Mouse (Mus musculus): ENCODE results near the gene Vps13d.
A peak's percentile ranks its signal among the peaks of the same experiment; 100 is the strongest.

Vps13d gene

DNA sequence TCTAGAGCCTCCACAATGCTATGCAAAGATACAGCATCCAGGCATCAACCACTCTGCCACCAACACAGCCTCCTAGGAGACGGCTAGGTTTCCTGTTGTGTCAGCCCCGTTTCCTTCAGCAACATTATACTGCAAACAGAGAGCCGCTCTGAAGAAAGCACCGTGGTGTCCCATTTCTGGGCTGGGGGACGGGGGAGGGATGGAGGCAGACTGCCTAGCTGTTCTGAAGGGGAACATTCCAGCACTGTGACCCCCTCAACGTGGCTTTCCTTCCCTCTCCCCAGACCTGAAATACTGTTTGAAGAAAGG, 195.3 kb downstream of the Vps13d start:
- peak; percentile 46 for DNase-seq

DNA sequence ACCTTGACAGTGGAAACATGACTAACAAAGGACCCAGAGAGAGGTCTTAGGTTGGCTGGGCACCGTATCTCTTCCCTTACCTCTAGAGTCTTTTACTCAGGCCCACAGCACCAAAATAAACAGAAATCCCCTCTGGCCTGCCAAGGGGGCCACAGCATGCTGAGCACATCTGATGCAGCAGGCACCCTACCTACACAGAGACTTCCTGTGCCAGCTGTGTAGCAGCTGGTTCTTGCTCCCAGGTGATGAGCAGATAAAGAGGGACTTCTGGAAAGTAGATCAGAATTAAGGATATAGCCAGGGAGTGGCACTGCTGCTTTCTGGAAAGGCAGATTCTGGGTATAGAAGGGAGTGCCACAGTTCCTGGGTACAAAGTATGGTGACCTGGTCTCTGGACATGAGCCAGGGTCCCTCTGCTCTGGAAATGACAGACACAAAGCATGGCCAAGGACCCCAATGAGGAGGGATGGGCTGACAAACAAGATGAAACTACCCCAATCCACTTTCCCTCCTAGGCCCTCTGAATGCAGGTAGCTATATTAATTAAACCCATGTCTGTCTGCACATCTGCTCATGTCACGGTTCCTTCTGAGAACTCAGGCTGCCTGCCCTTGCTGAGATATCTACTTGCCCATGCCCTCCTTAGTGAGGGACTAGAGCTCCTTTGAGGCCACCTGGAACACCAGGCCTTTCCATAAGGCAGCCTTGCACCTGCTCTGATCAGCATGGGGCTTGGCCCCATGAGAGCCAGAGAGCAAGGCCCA, 195.8 kb downstream of the Vps13d start:
- no peak for DNase-seq

DNA sequence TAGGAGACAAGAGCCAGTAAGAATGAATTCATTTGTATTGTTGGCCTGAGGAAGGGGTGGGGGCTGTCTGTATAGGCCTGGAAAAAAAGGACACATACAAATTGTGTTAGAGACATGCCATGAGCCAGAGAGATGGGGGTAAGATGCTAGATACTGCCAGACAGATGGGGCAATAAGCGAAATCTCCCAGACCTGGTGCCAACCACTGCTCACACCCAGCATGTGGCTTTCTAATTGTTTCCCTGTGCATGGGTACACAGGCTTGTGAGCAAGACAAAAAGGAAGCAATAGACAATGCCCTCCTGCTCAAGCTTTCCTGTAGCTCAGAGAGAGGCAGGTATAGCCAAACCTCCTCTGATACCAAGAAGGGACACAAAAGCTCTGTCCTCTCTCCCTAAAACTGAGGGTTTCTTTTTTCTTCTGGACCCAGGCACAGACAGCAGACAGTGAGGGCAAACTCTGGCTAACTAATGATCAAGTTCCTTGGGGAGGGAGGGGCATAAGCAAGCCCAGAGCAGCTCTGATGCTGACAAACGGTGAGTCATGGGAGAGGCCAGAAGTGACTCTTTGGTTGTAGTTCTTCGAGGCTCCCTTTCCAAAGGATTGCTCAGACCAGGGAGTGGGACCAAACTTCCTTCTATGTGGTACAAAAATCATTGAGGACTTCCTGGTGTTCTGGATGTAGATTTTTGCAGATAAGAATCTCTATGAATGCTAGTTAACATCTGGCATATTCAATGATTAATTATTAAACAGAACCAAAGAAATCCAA, 196.7 kb downstream of the Vps13d start:
- no peak for DNase-seq

DNA sequence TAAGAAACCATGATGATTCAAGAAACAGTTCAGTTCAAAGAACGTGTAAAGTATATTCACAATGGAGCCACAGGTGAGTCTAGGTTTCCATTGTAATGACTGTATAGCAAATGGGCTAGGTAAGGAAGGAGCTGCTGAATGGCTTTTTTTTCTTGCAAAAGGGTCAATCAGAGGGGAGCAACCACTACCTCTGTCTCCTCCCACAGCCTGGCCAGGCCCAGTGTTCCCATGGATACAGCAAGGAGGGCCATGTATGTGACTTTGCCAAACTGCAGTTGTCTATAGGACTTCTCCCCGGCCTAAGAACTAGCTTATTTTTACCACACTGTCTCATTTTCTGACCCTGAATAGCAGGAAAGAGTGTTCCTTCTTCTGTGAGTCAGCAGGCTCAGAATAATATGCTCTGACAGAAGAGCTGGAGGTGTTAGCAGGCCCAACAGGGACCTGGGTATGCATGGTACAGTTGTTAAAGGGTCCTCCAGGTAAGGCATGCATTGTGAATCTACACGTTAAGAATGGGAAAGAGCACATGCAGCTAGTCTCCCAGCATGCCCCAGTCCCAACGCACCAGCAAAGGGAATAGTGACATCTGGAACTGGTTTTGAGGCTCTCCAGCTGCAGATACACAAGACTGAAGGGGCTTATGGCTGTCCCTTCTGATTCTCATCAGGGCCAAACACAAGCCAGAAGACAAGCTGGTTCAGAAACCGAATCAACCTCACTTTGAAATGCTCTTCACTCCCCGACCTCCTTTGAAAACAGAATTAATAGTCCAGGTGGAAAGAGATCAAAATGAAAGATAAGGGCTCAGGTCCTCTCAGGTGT, 197.6 kb downstream of the Vps13d start:
- DNase-seq = peak; percentile 47

DNA sequence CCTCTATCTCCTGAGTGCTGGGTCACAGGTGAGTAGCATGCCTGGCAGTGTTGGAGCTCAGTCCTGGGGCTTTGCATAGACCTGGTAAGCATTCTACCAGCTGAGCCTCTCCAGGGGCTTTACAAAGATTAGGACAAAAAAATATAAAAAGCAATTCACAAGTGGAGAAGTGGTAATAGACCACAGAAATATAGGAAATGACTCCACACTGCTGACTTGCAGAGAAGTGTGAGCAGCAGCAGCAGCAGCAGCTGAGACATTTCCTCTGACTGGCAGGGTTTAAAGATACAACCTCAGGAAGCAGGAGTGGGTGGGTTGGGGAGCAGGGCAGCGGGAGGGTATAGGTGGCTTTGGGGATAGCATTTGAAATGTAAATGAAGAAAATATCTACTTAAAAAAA, 199.0 kb downstream of the Vps13d start:
- DNase-seq = no peak

DNA sequence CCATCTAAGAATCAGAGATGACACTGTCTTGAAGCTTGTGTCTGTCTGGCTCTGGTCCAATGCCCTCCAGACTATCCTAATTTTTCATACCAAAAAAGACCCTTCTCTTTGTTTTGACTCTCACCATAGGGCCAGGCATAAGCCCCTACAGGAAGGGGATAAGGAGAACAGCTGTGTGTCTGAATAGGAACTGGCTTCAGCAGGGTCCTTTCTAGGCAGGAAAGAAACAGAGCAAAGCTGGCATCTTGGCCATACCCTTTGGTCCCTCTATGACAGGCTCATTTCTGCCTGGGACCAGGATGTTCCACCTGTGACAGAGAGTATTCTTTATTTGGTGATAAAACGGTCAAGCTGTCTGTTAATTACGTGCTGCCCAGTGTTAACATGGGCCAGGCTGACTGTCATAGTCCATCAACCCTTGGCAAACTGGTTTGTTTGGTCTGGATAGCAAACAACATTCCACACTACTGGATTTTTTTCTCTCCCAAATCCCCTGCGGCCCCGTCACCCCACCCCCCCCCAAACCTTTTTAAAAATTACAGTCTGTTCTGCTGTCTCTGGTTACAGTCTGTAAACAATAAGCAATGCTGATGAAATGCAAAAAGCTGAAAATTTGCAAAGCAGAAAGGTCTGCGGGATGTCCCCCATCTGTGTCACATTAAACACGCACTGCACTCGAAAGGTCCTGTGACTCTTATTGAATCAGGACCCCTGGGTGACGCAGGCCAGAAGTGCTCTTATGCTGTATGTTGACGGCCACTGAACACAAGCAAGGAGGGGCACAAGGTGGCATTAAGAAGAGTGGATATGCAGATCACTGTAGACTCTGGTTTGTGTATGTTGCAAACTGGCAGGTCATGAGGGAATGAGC, 201.5 kb downstream of the Vps13d start:
- DNase-seq = no peak

DNA sequence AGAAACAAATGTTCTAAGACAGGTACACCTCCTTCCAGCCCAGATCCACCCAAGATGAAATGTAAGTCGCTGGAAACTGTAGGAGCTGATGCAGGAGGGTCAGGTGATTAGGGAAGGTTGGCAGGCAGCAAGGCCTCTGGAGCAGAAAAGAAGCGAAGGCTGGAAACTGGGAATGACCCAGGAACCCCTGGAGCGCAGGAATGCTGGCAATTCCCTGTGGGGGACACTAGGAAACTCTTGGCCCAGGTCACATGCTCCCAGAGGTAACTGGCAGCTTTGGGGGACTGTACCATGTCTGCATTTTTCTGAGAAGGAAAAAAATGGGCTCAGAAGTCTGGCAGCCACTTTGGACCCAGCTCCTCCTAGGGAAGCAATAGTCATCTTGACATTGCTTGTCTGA, 202.4 kb downstream of the Vps13d start:
- DNase-seq = no peak

DNA sequence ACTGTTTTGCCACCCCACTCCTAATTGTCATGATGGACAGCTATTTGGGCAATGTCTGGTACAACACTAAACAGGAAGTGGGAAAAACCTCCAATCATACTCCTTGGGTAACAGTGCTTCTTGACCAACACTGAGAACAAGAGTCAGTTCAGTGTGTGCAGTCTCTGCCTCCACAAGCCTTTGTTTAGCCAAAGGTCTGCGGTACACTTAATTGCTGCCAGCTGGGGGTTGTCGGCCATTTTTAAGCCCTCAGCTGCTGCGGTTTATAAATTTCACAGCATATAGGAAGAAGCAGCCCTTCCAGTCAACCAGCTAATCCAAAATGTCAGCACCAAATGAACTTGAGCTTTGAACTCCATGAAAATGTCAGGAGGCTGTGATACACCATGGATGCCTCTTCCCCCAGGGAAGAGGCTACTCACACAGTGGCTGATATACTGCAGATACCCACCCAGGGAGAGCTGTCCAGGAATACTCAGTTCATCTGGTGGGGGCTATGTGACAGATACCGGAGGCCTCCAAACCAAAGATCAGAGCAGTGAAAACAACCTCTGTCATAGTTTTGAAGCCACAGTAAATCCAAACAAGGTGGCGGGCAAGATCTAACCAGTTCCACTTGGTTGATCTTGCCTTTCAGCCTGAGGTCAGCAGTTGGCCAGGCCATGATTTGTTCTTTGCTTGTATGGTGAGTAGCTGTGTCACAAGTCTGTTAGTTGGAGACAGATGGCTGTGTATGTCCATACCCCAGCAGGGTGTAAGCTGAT, 206.2 kb downstream of the Vps13d start:
- peak; percentile 67 for DNase-seq

DNA sequence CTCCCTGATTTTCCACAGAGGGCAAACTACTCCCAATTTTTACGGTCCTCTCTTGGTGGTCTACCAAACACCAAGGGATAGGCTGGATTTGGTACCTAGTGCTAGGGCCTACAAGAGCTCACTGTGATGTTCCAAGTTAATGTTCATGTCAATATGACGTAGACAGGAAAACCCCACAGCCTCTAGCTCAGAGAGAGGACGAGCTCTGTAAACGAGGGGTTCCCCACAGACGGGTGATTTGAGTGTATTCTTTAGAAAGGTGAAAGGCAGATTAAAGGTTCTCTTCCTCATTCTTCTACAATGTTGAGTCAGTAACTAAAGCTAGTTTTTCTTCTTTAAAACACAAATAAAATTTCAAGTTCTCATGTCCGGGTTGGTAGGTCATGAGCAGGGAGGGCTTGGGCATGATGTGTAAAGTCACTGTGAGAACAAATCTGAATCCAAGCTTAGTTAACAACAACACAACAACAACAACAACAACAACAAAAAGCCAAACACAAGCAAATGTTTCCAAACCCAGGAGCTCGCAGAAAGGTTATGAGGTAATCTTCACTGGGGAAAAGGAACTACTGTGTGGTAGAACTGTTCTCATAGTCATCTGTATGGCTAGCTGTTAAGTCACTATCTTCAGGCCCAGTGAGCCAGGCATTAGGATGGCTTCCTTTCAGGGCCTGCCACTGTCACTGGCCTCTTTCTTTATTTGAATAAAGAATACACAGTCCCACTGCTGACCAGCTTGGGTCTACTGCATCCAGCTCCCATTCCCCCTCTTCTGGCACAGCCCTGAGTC, 208.6 kb downstream of the Vps13d start:
- DNase-seq = no peak

DNA sequence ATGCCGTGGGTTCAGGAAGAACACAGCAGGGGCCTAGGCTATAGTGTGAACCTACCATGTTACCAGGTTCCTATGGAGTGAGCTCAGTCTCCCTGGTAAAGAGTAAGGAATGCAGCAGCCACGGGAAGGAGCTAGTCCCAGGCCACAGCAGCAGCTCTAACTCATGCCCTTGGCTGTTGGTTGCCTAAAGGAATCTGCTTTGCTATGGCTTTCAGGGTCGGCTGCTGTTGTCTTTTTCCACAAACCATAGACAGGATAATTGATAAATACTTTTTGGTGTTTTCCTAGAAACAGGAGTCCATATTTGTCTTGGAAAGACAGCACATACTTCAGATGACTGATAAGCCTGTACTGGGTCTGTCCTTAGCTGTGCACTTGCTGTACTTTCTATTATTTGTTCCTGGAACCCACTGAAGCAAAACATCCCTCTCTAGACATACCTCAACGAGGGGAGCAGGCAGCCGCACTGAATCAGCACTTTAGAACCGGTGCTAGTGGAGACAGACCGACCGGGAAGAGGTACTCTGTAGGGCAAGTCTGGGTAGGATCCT, 210.9 kb downstream of the Vps13d start:
- DNase-seq = no peak

DNA sequence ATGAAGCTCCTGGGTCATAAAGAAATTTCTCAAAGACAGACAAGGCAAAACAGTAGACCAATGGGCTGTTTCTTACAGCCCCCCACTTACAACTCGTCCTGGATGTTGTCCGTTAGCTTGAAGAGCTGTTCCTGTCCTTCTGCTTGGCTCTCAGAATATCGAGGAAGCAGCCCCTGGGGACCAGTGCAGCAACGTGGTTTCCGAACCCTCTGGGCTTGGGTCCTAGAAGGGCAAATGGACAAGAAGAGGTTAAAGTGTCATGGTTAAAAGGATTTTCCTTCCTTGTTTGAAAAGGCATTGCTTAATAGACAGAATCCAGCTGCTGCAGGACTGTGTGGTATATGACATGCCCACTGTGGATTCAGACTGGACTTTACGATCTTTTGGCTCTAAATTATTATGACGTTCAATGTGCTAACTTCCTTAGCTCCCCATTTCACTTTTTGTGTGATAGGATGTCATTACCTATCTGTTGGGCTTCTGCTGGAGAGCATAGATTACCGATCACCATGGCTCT, 211.5 kb downstream of the Vps13d start:
- DNase-seq = no peak

DNA sequence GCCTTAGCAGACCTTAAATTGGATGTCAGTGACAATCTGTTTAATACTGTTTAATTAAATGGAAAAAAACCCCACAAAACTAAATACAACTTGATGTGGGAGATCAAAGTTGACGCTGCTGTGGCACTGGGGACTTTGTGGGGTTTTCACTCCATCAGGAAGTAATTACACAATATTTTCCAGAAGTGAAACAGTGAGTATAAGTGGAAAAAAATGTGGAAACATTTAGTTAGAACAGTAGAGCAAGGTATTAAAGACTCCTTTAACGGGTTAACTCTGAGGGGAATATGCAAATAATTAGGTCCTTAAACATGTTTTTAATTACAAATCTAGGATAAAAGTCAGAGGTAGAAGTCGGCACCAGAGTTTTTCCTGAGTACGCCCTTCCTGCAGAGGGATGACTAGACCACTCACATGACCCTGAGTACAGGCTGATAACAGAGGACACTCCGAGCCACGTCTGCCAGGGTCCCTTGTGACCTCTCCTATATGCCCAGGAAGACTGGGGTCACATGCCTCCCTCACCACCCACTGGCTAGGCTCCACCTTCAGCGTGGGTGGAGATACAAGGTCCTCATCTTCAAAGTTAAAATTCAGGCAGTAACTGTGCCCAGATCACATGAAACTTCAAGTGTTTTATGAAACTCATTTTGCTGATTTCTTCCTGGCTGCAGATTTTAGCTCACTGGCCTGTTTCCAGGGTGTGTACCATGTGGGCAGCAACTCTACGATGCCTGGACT, 213.8 kb downstream of the Vps13d start:
- no peak for DNase-seq

DNA sequence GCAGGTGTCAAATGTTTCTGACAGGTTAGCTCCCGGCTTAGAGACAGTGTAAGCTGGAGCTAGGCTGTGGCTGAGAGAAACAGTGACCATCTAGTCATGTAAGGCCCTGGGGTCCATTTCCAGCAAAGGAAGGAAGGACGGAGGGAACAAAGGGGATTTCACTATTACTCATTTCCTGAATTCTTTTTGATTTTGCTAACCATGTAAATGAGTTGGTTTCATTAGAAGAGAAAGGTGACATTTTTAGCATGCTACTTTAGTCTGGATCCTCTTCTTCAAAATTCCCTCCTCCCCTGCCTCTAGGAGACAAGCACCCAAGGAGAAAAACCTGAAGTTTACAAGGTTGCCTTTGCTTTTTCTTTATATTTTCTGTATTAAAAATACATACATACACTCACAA, 214.7 kb downstream of the Vps13d start:
- DNase-seq = no peak

DNA sequence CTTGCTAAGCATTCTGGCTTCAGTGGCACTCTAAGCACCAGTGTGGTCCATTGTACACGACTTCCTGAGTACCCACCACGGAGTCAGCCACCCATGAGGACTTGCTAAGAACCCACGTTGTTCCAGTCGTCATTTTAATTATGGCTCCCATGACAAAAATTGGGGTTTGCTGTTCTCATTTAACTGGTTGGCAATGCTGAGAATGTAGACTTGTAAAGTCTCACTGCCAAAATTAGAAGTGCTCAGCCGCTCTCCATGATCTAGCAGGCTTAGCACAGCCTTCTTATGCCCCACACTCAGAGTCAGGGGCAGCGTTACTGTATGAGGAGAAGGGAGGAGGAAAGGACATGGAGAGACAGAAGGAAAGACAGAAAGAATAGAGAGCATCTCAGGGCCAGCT, 216.8 kb downstream of the Vps13d start:
- no peak for DNase-seq

DNA sequence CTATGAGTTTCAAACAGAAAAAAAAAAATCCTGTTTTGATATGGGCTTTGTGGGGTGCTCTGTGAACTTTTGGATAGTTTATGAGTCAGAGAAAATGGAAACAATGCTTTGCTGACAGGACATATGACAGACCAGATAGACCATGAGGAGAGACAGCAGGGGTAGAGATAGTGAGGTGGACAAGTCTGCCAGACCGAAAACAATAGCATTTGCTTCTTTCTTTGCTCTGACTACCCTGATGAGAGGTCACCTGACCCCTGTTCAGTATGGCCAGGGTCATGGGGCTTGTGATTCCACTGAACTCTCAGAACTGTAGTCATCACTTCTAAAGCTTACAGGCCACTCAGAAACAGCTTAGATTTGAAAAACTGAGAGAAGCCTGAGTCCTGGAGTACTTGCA, 217.7 kb downstream of the Vps13d start:
- no peak for DNase-seq

DNA sequence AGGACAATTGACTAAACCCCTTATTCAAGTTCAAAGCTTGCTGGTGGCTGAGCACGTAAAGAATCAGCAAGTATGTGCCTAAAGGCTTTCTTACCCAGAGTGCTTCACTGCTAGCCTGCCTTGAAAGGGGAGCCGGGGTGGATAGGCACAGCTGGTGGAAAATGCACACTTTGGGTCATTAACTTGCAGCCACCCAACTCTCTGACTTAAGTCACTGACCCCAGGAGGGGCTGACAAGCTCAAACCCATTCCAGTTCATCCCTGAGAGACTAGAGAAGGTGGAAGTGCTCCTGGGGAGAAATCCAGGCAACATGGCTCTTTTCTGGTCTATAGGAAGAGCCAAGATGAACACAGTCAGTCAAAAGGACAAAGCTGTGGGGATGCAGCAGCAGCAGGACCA, 219.3 kb downstream of the Vps13d start:
- no peak for DNase-seq

DNA sequence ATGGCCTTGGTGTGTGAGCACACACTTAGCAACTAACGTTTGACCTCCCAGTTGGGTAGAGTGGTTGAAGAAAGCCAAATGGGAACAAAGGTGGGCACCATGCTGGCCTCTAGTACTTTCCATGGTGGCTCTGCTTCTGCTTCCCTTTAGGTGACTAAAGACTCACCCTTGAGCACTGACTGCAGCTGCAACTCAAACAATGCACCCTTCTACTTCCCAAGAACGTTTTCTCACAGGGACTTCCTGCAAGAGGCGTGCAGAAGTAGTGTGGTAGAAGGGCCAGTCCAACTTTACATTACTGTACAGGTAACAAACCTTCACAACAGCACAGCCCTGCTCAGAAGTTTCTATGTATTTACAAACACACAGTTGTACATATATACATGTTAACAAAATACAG, 220.3 kb downstream of the Vps13d start:
- DNase-seq = no peak

DNA sequence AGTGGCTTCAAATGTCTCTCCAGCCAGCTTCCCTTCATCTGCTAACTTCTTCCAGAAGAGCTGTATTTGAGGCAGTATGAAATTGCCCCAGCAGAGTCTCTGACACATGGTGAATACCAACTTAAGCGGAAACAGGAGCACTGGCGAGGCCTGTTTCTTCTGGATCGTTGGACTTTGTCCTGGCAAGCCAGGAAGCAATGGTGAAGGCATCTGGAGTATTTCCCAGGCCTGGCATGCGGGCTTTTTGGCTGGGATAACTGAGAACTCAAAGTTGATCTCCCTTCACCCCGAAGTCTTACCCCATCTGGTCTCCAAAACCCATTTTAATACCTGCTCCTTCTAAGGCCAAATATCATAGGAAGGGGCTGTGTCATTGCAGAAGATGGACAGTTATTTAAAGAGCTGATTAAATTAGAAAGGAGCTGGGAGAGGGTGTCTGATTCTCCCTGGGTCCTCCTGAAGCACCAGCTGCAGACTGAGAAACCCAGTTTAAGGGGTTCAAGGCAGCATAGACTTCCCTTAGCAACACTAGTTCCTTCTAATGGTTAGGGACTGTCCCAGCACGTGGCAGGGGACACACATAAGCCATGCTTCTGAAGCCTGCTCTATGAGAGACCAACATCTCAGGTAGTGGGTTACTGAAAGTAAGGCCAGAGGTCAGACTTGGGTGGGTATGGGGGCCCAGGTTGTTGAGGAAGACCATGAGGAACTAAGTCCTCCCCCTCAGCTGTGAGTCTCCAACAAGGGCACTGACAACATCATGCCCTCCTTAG, 221.7 kb downstream of the Vps13d start:
- DNase-seq = no peak

DNA sequence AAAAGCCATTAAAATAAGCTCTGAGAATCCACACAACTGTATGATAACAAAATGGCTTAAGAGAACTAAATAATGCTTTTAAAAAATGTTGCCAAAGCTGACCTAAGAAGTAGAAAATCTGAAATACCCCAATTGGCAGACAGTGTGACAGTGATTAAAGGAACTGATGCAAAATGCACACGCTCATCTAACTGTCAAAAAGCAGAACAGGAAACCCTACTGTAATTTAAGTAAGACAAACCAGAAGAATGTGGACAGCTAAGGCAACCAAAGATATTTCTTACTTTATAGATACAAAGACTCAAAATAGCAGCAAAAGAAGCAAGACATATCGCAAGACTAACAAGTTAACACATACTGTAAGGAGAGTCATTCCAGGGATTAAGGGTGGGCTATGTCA, 223.8 kb downstream of the Vps13d start:
- DNase-seq = no peak

Measured in embryo, embryonic 11 days (tissue).